Mouse (Mus musculus) layer of hippocampus, adult 11-12 months (tissue): ENCODE measurements around the gene Atl3.
"Not testable (repeated sequence)": the region's sequence is repeated elsewhere in the genome, so short reads cannot be mapped to it uniquely, and the experiment has no call there.

Source experiments
- DNase-seq: peaks from one replicate; pipeline ENCODE4 v3.0.0; 2022; ENCODE audit warnings: low spot score

The Atl3 gene

DNA sequence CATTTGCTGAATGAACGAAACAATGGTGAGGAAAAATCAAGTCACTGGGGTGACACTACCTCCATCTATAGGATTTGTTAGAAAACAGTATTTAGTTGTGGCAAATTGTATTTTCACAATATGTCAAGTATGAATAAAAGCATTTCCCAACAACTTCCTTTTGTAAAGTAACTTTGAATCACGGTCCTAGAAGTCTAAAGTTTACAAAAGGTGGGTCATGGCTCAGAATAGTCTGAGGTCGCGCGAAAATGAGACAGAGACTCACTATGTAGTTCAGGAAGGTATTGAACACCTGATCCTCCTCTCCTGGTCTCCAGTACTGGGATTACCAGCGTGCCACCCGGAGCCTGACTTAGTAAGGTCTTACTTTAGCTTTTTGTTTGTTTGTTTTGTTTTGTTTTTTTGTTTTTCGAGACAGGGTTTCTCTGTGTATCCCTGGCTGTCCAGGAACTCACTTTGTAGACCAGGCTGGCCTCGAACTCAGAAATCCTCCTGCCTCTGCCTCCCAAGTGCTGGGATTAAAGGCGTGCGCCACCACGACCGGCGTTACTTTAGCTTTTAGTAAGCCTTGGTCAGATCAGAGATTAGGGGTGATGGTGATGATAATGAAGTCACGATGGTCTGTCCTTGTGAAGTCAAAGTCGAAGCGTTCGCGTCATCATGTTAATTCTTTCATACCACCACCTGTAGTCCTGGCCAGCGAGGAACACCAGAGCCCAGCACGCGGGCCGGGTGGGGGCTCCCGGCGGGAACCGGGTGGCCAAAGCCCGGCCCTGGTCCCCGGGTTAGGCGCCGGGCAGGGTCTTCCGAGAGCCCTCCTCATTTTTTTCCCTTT, at the start of gene Atl3:
Gene Atl3 (plus strand): TSS at position 689 of the 835 bp plus-strand sequence.
- DNase-seq, result no peak

DNA sequence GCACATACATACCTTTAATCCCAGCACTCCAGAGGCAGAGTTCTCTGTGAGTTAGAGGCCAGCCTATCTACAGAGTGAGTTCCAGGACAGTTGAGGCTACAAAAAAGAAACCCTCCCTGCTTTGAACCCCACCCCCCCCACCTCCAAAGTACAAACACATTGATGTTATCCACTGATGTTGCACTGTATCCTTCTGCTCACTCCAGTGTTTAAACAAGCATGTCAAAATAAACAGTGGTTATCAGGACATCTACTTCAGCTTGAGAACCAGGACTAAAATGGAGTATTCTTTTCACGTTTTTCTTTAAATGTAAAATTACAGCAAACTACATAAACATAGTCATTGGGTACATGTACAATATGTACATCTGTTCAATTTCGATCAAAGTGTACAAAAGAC, 48.7 kb upstream of the Atl3 start:
- no peak for DNase-seq

DNA sequence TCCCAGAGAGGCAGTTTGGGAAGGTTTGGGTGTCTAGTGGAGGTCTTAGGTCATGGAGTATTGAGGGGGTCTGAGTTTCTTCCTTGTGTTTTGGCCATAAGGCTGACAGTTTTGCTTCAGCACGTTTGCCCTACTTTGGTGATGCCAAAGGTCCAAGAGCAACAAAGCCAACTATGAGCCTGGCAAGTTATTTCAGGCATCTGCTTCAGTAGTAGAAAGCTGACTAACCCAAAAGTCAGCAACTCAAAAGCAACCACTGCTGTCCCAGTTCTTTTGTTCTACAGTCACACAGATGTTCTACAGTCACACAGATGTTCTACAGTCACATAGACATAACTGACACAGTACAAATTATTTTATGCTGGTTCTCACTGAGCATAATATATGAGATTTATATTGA, 48.2 kb upstream of the Atl3 start:
- DNase-seq, result no peak

DNA sequence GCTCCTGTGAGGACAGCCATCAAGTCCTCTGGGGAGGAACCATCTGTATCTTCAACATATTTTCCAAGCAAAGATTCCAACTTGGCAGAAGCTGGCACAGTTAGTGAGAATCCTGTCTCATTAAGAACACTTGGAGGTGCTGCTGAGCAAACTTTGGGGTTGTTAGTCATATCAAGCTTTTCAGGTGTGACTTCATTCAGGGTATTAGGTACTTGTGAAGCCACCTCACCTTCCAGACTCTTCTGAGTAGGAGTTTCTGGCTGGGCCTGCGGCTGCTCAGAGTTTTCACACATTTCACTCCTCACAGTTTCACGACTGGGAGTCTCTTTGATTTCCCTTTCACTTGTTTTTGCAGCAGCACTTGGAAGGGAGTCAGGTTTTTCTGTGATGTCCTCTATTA, 37.0 kb upstream of the Atl3 start:
- DNase-seq, result no peak

DNA sequence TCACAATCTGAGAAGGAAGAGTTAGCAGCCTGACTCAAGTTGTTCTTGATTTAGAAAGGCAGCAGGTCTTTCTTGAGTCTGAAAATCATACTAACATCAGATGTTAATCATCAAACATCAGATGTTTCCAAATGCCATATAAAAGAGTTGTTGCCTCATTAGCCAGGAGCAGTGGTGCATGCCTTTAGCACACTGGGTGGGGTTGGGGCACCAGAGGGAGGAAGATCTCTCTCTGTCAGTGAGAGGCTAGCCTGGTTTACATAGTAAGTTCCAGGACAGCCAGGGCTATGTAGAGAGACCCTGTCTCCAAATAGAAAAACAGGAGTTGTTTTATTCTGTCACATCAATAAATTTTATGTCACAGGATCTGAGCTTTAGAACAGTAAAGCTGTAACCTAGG, 34.9 kb upstream of the Atl3 start:
- DNase-seq, result no peak

DNA sequence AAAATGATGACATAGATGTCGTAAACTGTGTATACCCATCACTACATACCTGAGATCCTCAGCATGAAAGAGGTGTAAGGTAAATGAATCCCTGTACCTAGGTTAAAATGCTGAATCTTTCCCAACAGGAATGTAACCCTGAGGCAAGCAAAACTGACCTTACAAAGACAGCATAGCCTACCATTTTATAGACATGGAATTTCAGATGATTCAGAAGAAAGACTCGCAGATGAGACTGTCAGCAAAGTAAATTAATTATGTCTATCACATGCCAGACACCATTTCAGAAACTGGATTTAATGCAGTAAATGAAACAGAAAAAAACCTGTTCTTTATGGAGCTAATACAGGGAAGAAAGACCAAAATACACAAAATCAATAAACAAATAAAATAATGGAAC, 34.5 kb upstream of the Atl3 start:
- DNase-seq, result no peak

DNA sequence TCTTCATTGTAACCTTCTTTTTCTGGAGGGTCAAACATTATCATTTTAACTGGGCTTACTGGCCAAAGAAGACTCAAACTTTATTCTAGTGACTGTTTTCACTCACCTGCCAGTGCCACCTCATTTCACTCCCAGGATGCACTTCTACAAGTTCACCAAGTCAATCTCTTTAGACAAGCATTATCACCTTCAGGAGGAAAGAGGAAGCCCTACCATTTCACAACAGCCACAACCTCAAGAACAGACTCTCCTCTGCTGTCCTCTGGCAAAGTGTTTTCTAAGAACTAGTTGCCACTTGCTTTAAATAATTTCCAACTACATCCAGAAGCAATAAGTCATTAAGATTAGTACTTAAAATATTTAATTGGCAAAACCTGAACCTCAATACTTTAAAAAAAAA, 25.9 kb upstream of the Atl3 start:
- no peak for DNase-seq

DNA sequence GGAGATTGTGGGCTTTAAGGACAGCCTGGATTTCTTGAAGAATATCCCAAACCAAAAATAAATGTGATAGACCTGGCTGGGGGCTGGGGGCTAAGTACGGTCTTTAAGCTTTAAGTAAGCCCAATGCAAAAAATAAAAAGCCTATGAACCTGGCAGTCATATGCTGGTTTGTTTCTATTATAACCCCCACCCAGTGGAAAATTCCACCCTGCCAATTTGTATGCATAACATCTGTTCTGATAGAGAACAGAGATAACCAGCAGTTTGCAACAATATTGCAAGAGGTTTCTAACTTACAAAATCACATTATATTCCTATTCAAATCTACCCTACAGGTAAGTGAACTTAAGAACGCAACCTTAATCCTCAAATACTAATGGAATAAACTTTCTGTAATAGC, 23.2 kb upstream of the Atl3 start:
- DNase-seq, result no peak

DNA sequence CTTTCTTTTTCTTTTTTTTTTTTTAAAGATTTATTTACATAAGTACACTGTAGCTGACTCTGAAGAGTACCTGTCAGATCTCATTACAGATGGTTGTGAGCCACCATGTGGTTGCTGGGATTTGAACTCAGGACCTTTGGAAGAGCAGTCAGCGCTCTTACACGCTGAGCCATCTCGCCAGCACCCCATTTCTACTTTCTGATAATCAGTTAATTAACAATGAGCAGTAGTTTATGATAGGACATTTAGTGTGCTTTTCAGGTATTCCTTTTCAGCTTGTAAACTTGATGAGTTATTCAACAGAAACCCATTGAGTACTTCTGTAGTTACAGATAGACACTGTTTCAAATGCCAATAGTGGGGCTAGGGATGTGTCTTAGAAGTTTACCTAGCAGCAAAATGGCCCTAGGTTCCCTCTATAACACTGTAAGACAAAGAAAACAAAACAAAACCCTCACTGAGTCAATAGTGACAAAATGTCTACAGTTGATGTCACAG, 14.0 kb upstream of the Atl3 start:
- DNase-seq, result no peak

DNA sequence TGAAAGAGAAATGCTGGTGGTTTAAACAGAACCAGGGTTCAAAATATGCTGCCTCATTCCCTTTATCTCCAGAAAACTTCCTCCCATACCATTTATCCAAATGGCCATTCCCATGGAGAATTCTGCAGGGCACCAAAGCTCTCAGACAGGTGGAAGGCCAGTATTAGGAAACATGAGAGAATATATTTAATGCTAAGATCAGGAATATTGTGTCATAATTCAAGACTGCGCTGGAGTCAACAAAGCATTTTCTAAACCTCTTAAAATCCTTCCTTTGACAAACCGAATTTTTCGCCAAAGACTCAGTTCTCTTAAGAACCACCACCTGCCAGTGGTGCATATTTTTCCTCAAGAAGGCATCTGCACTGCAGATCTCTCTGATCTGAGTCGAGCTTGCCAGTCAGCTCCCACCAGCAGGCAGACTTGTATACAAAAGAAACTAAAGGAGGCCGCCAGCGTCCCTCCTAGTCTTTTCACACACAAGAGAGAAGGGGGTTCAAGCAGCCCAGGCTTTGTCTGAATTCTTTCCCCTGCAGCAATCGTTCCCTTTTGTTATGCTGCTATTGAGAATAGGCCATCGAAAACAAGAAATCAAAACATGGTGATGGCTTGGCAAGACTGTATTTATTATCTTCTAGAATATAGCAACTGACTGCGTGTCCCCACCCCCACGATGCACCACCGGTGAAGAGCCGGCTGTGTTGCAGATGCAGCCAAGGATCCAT, 12.1 kb upstream of the Atl3 start:
- DNase-seq, result peak; percentile 44

DNA sequence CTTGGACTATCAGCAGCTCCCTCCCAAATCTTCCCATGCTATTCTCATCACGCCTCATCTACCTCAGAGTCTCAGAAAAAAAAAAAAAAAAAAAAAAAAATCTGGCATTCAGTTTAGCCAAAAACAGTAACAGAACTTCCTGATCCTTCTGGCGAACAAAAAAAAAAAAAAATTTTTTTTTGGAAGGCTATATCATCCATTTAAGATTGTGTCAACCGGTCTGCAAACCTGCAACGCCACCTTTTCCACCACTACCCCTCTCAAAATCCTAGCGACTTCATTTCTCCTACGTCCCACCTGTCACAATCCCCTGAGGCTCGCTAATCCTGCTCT, 11.6 kb upstream of the Atl3 start:
- DNase-seq, result no peak

DNA sequence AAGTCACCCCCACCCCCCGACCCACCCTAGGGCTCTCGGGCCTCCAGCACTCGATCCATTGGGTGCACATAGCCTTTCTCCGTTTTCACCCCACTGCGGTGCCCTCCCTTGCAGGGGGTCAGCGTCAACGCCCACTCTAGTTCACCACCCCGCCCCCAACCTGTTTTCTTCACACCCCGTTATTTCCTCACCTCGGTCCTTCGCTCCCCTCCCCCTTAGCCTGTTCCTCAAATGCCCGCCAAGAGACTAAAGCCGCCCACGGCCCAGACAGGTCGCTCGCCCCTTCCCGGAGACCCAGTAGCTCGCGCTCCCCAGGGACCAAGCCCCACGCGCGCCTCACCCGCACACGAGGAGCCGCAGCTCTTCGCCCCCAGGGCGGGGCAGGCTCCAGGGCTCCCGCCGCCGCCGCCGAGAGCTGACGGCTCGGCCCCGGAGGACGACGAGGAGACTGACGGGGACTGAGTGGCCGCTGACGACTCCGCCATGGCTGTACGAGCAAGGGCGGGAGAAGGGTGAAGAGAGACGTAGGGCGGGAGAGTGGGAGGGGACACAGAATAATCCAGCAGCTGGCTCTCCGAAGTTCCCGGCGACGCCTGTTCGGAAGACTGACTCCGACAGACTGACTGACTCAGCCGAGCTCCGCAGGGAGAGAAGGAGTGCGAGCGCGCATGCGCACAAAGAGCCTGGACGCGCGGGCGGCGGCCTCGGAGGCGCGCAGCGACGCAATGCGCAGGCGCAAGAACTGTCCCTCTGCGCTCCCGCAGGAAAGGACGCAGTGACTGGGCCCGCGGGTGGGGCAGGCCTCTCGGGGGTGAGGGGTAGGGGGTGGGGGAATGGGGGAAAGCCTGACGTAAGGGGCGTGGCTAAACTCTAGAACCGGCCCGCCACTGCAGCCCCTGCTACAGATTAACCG, 11.0 kb upstream of the Atl3 start, which contains the start of gene Rtn3:
Gene Rtn3 (minus strand): TSS at position 683 of the 913 bp plus-strand sequence.
- DNase-seq, result peak; percentile 96

DNA sequence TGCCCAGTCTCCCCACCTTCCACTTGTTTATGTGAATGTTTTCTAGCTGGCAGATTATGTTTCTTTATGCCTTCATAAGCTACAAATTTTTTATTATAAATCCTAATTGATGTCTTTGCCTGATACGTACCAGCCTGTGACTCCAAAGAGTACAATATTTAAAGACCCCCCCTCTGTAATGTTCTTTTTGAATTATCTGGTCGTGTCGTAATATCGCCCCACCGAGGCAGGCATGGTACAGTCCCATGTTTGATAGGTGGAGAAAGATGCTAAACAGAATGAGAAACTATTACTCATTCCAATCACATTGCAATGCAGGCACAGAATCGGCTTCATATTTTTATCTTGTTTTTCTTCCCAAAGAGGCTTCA, 10.3 kb upstream of the Atl3 start:
- peak; percentile 78 for DNase-seq

DNA sequence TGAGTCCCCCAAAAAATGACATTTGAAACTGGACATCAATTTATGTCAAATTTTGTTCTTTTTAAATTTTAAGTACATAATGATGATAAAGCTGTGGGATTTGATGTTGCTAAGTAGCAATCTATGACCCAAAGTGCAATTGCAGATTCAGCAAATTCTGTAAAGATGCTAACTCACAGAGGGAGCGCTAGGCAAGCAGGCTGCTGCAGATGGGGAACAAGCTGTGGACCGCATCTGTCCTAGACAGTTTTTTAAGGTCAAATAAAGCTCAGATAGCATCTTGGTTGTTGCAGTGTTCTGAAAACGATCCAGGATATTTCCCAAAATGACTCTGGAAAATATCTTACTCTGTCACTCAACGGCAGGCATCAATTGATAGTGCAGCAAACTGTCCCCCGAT, 9.8 kb upstream of the Atl3 start:
- DNase-seq, result peak; percentile 47

DNA sequence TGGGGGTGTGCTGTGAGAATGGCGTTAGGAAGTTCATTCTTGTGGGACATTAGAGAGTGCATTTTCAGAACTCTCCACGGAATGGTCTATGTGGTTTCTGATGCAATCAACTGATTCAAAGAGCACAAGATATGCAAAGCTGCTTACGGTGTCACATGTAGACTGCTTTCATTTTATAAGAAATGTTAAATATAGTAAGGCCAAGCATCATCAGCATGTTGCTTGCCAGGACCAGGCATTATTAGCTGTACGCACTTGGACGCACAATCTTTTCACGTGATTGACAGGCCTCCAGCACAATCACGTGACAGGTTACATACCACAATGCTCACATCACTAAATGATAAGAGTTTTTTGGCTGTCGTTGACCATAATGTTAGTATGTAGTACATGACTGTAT, 6.2 kb upstream of the Atl3 start:
- no peak for DNase-seq

DNA sequence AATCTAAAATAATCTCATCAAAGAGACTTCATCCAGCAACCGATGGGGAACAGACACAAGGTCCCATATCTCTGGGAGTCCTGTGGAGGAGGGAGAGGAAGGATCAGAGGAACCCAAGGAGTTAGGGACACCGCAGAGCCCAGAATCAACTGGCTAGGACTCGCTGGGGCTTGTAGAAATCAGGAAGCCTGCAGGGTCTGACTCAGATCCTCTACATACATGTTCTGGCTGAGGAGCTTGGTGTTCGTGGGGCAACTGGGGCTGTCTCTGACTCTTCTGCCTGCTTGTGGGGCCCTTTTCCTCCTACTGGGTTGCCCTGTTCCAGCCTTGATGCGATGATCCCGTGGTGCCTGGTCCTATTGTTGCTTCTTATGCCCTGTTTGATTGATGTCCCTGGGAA, 1.9 kb upstream of the Atl3 start:
- no peak for DNase-seq

DNA sequence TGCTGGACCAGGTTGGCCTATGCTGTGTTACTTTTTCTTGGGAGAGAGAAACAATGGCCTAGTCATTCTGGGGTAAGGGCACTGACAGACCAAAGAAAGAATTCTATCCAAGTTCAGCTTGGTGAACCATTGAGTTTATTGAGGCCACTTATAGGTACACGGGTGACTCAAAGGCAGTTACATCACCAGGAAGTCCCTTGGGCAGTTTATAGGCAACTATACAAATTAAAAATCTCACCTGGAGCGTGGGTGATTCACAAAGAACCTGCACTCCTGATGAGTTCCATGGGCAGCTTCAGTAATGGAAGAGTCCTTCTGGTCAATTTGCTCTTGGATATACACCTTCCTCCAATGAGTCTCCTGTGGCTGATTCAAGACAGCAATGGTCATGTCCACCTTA, 1.2 kb upstream of the Atl3 start:
- DNase-seq, result no peak

DNA sequence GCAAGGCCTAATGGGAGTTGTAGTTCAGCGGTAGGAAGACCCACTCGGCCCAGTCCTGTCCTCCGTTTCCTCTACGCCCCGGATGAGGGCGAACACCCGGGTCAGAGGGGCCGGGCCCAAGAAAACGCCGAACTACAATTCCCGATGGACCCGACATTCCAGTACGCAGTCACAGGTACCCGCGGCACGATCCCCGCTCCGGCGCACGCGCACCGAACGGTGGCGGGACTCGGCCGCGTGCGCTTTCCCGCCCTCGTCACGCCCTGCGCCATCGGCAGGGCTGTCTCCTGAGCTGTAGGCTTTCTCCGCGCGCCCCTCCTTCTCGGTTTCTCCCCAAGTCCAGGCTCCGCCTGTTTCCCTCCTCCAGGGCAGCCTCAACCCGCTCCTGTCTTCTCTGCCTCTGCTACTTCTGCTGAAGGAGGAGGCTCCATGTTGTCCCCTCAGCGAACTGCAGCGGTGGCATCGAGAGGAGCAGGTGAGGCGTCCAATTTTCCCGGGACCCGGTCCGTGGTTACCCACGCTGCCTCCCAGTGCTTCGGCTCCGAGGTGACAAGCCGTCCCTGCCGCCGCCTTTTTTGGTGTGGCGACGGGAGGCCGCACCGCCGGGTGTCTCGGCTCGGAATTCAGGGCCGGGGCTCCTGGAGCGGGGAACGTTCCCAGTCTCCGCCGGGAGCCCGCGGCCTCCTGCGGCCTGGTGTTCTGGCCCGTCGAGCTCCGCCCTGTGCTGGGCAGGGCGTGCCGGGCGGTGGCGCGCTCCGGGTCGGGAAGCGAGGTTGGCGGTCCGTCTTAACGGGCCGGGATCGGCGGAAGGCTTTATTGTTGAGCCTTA, 561 bp downstream of the Atl3 start:
- DNase-seq, result peak; percentile 97

DNA sequence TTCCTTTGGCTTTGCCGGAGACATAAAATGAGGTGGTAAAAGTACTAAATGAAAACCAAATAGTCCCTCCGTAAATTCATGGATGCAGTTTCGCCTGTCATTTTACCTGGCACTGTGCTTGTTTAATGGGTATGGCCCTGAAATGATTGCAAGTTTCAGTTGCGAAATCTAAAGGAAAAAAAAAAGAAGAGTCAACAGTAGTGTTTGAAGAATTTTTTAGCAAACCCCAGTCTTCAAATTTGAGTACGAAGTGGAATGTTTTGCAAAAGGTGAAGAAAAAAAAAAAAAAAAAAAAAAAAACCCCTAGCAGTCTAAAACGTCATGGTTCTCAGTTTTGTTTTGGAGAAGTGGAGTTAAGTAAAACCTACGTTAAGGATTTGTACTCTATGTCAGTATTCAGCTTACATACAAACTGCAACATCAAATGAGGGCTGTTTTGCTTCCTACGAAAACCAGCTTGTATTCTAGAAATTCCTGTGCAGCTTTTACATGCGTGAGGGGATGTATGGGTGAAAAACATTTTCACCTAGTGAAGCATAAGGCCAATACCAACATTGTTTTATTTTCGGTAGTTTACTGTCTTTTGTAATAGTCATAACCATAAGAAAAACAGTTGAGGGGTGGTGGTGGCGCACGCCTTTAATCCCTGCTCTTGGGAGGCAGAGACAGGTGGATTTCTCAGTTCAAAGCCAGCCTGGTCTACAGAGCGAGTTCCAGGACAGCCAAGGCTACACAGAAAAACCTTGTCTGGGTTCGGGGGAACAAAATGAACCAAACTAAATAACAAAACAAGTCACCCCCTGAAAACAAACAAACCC, 1.6 kb downstream of the Atl3 start:
- no peak for DNase-seq

DNA sequence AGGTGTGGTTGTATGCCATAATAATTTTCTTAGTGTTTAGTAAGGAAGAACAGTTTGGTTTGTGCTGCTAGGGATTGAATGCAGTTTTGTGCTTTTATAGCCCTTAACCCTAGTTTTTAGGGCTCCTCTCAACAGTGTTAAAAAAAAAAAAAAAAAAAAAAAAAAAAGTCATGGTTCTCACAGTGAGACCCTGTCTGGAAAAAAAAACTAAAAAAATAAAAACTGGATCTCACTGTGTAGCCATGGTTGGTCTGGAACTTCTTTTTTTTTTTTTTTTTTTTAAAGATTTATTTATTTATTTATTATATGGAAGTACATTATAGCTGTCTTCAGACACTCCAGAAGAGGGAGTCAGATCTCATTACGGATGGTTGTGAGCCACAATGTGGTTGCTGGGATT, 2.2 kb downstream of the Atl3 start:
- DNase-seq, result not testable (repeated sequence)

DNA sequence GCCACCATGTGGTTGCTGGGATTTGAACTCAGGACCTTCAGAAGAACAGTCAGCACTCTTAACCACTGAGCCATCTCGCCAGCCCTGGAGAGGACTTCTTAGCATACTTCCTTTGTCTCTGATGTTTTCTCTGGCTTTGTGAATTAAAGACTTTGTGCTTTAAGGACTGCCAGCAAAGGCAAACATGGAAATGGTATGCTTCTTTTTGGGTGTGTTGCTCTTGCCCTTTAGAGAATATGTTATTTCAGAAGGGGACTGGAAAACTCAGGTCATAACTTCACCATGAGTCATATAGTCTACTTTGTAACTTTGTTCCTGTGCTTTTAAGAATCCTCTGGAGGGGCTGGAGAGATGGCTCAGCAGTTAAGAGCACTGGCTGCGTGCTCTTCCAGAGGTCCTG, 5.0 kb downstream of the Atl3 start:
- DNase-seq, result no peak
